Mouse (Mus musculus): ENCODE data around the gene Mrps36. TPM values are rescaled to one million over a fixed set of nuclear protein-coding genes. Genes with fewer than 3 reads are reported as not detected.
"Not testable (repeated sequence)": the region's sequence is repeated elsewhere in the genome, so short reads cannot be mapped to it uniquely, and the experiment has no call there.

The Mrps36 gene
- polyA plus RNA-seq, 1 experiment from 2014 or later, result 124 TPM

- H3K27ac ChIP-seq, result peak within 1 kb of the TSS; percentile 93
- peaks cover 13% of the 10 kb centered on the region for H3K4me1 ChIP-seq
- peak within 1 kb of the TSS; percentile 88 for H3K9ac ChIP-seq
- peaks cover 23% of the 10 kb centered on the region for H3K36me3 ChIP-seq
- peak within 1 kb of the TSS; percentile 61 for H3K4me2 ChIP-seq (replicated peaks)
- peak within 1 kb of the TSS; percentile 75 for H3K4me3 ChIP-seq
- no peaks in the 10 kb centered on the region for H3K9me3 ChIP-seq
- H3K27me3 ChIP-seq, result no peaks in the 10 kb centered on the region
- ATAC-seq (ENCODE audit: insufficient number of reproducible peaks, insufficient read depth, low FRiP score, low TSS enrichment), result peak; percentile 99
- WGBS, result 0% methylated on average over 19 of the region's 19 CpGs
These were observed 13.6 kb downstream of the Mrps36 start, which contains the start of gene Cdk7 for GRCm38 (mm10) chr13:100730861-100731176. Cdk7 (minus strand) TSS chr13:100730939.

DNA sequence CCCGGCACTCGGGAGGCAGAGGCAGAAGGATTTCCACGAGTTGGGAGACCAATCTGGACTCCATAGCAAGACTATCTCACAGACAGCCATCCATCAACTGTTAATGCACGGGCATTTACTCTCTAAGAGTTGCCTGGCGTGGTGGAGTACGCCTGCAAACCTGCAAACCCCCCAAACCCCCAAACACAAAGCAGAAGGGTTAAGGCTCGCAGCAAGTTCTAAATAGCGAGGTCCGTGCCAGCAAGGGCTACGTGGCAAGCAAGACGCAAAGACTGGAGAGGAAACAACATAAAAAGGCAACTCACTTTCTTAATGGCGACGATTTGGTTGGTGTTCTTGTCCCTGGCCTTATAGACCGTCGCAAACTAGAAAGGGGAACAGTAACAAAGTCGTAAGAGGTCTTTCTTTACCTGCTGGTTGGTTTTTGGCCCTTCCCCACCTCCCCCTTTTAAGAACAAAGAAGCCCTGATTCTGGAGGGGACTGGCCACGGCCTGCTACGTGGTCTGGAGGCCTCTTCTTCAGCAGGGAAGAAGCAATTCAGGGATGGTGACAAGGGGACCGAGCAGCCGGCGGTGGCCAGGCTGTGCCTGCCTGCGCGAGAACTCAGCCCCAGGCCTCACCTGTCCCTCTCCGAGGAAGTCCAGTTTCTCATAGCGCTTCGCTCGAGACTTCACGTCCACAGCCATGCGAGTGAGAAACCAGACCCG, 14.2 kb downstream of the Mrps36 start:
- H3K4me2 ChIP-seq (replicated peaks), result peak overlapping the region; percentile 61
- H3K4me1 ChIP-seq, result peaks cover 13% of the 10 kb centered on the region
- peaks cover 24% of the 10 kb centered on the region for H3K36me3 ChIP-seq
- no peaks in the 10 kb centered on the region for H3K9me3 ChIP-seq
- peak overlapping the region; percentile 93 for H3K27ac ChIP-seq
- peak overlapping the region; percentile 75 for H3K4me3 ChIP-seq
- H3K9ac ChIP-seq, result peak overlapping the region; percentile 88
- ATAC-seq (ENCODE audit: insufficient number of reproducible peaks, insufficient read depth, low FRiP score, low TSS enrichment), result no peak; the same call in 1 of the 2 replicates
- 1% methylated on average over 30 of the region's 30 CpGs for WGBS
- no peaks in the 10 kb centered on the region for H3K27me3 ChIP-seq

GRCm38 (mm10) chr13:100728530-100728929, 15.9 kb downstream of the Mrps36 start:
- not testable (repeated sequence) for H3K9ac ChIP-seq; ATAC-seq (ENCODE audit: insufficient number of reproducible peaks, insufficient read depth, low FRiP score, low TSS enrichment); H3K9me3 ChIP-seq; H3K4me2 ChIP-seq (replicated peaks); H3K27ac ChIP-seq; H3K27me3 ChIP-seq; H3K4me3 ChIP-seq
- H3K4me1 ChIP-seq, result peaks cover 13% of the 10 kb centered on the region
- peaks cover 25% of the 10 kb centered on the region for H3K36me3 ChIP-seq
- over 99% methylated on average over 4 of the region's 4 CpGs for WGBS

DNA sequence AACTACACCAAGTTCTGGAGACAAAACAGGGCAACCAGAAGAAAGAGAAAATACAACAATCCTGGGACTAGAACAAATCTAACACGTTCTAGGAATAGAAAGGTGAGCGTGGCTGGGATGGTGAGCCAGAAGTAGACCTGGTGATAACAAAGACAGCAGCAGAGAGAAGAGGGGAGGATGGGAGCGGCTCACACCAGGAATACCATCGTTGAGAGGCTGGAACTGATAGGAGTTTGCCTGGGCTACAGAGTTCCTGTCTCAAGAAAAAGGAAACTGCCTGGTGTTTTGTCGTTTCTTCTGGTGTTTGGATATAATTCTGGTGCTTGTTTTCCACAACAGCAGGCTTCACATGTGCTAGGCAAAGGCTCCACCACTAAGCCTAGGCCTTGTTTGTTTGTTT, 16.4 kb downstream of the Mrps36 start:
- Histone ChIP-seq H3K4me1 (peaks cover 13% of the 10 kb centered on the region), H3K9ac (no peak overlapping the region), H3K4me2 (replicated peaks) (no peak overlapping the region), H3K36me3 (peaks cover 25% of the 10 kb centered on the region), H3K27me3 (no peaks in the 10 kb centered on the region), H3K4me3 (no peak overlapping the region), H3K9me3 (no peaks in the 10 kb centered on the region), H3K27ac (no peak overlapping the region)
- ATAC-seq (ENCODE audit: insufficient number of reproducible peaks, insufficient read depth, low FRiP score, low TSS enrichment), result no peak
- 94% methylated on average over 5 of the region's 5 CpGs for WGBS

- no peaks in the 10 kb centered on the region for H3K9me3 ChIP-seq
- no peak overlapping the region for H3K4me3 ChIP-seq
- no peaks in the 10 kb centered on the region for H3K27me3 ChIP-seq
- H3K27ac ChIP-seq, result no peak overlapping the region
- H3K9ac ChIP-seq, result no peak overlapping the region
- H3K36me3 ChIP-seq, result peaks cover 38% of the 10 kb centered on the region
- no peak for ATAC-seq (ENCODE audit: insufficient number of reproducible peaks, insufficient read depth, low FRiP score, low TSS enrichment)
- WGBS, result 89% methylated on average over 10 of the region's 10 CpGs
- peaks cover 13% of the 10 kb centered on the region for H3K4me1 ChIP-seq
- H3K4me2 ChIP-seq (replicated peaks), result no peak overlapping the region
These were observed 19.3 kb downstream of the Mrps36 start for GRCm38 (mm10) chr13:100725194-100725593.

- Histone ChIP-seq H3K27ac (no peak overlapping the region), H3K27me3 (no peaks in the 10 kb centered on the region), H3K36me3 (peaks cover 43% of the 10 kb centered on the region), H3K9me3 (no peaks in the 10 kb centered on the region), H3K9ac (no peak overlapping the region), H3K4me1 (peaks cover 9% of the 10 kb centered on the region), H3K4me3 (no peak overlapping the region), H3K4me2 (replicated peaks) (no peak overlapping the region)
- WGBS, result 84% methylated on average over 7 of the region's 7 CpGs
- no peak for ATAC-seq (ENCODE audit: insufficient number of reproducible peaks, insufficient read depth, low FRiP score, low TSS enrichment)
These were observed 20.3 kb downstream of the Mrps36 start for GRCm38 (mm10) chr13:100724051-100724754.

GRCm38 (mm10) chr13:100721656-100722055, 22.8 kb downstream of the Mrps36 start:
- no peak overlapping the region for H3K4me3 ChIP-seq
- no peak overlapping the region for H3K27ac ChIP-seq
- peaks cover 45% of the 10 kb centered on the region for H3K36me3 ChIP-seq
- no peaks in the 10 kb centered on the region for H3K4me1 ChIP-seq
- no peaks in the 10 kb centered on the region for H3K9me3 ChIP-seq
- no peak for ATAC-seq (ENCODE audit: insufficient number of reproducible peaks, insufficient read depth, low FRiP score, low TSS enrichment)
- H3K4me2 ChIP-seq (replicated peaks), result no peak overlapping the region
- 84% methylated on average over 5 of the region's 5 CpGs for WGBS
- no peak overlapping the region for H3K9ac ChIP-seq
- H3K27me3 ChIP-seq, result no peaks in the 10 kb centered on the region

- Histone ChIP-seq H3K36me3 (peaks cover 80% of the 10 kb centered on the region), H3K27ac (no peak overlapping the region), H3K4me2 (replicated peaks) (no peak overlapping the region), H3K4me1 (no peaks in the 10 kb centered on the region), H3K9ac (no peak overlapping the region), H3K4me3 (no peak overlapping the region), H3K27me3 (no peaks in the 10 kb centered on the region), H3K9me3 (no peaks in the 10 kb centered on the region)
- WGBS, result 94% methylated on average over 6 of the region's 6 CpGs
- ATAC-seq (ENCODE audit: insufficient number of reproducible peaks, insufficient read depth, low FRiP score, low TSS enrichment), result no peak
These were observed 29.0 kb downstream of the Mrps36 start for GRCm38 (mm10) chr13:100715467-100715866.

- Histone ChIP-seq H3K27ac (no peak overlapping the region), H3K9me3 (no peaks in the 10 kb centered on the region), H3K4me1 (no peaks in the 10 kb centered on the region), H3K4me3 (no peak overlapping the region), H3K27me3 (no peaks in the 10 kb centered on the region), H3K9ac (no peak overlapping the region), H3K36me3 (peaks cover 88% of the 10 kb centered on the region), H3K4me2 (replicated peaks) (no peak overlapping the region)
- no peak for ATAC-seq (ENCODE audit: insufficient number of reproducible peaks, insufficient read depth, low FRiP score, low TSS enrichment)
- 97% methylated on average over 7 of the region's 7 CpGs for WGBS
These were observed 38.3 kb downstream of the Mrps36 start for GRCm38 (mm10) chr13:100706206-100706605.

GRCm38 (mm10) chr13:100703468-100703867, 41.0 kb downstream of the Mrps36 start:
- ATAC-seq (ENCODE audit: insufficient number of reproducible peaks, insufficient read depth, low FRiP score, low TSS enrichment), result no peak
- Histone ChIP-seq H3K9me3 (no peaks in the 10 kb centered on the region), H3K4me1 (no peaks in the 10 kb centered on the region), H3K4me3 (no peak overlapping the region), H3K9ac (no peak overlapping the region), H3K27me3 (no peaks in the 10 kb centered on the region), H3K36me3 (peaks cover 86% of the 10 kb centered on the region), H3K27ac (no peak overlapping the region), H3K4me2 (replicated peaks) (no peak overlapping the region)
- 95% methylated on average over 2 of the region's 2 CpGs for WGBS

DNA sequence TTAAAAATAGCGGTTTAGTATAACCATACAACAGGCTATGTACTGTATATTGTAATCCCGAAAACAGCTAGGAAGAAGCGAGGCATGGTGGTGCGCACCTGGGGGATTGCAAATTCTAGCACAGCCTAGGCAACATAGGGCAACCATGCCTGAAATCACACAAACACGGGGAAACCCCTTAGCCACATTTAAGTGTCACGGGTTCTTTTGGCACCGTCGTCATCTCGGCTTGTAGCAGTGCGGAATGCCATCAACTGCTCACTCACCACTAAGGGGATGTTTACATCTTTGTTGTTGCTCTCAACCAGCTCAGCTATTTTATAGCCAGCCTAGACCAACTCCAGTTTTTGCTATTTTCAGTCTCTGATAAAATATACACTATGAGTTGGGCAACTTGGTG, 45.6 kb downstream of the Mrps36 start:
- no peak for ATAC-seq (ENCODE audit: insufficient number of reproducible peaks, insufficient read depth, low FRiP score, low TSS enrichment)
- Histone ChIP-seq H3K4me2 (replicated peaks) (no peak overlapping the region), H3K27me3 (no peaks in the 10 kb centered on the region), H3K4me1 (no peaks in the 10 kb centered on the region), H3K27ac (no peak overlapping the region), H3K9me3 (no peaks in the 10 kb centered on the region), H3K36me3 (peaks cover 70% of the 10 kb centered on the region), H3K9ac (no peak overlapping the region), H3K4me3 (no peak overlapping the region)
- 95% methylated on average over 10 of the region's 10 CpGs for WGBS

- Histone ChIP-seq H3K4me3 (no peak overlapping the region), H3K9ac (no peak overlapping the region), H3K27me3 (no peaks in the 10 kb centered on the region), H3K36me3 (peaks cover 57% of the 10 kb centered on the region), H3K9me3 (no peaks in the 10 kb centered on the region), H3K4me1 (no peaks in the 10 kb centered on the region), H3K27ac (no peak overlapping the region), H3K4me2 (replicated peaks) (no peak overlapping the region)
- WGBS, result 91% methylated on average over 3 of the region's 3 CpGs
- no peak for ATAC-seq (ENCODE audit: insufficient number of reproducible peaks, insufficient read depth, low FRiP score, low TSS enrichment)
These were observed 46.9 kb downstream of the Mrps36 start for GRCm38 (mm10) chr13:100697541-100697940.

Data from embryonic facial prominence, embryonic 12.5 days (tissue).